In the genomic region with DNA sequence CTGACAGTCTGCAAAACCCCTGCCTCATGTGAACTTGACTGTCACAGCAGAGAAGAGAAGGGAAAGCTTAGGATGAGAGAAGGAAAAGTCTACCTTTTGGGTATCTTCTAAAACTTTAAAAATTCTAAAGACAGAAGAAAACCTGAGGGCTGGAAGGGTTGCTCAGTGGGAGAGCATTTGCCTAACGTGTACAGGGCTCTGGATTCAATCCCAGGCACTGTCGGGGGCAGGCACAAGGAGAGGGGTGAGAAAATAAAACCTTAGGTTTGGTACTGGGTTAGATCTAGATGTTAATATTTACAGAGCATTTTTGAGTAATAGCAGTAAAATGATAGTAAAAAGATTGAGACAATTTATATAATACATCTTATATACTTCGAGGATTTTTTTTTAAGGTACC, we compare ENCODE assay signal across 28 mouse cellular contexts.
DNase-seq lines count a peak whose midpoint lies in the region; ATAC-seq and TF ChIP-seq lines count a peak whose summit lies in the region.
"Had no signal": no experiment of that assay in that cellular context is flagged by ENCODE, and none has a peak within 500 bp of the region (broad histone marks: within the 10 kb centered on the region; RNA-seq: fewer than 3 reads in every experiment).

No protein-coding gene starts in this region.

- H3K9me3 ChIP-seq in stomach, embryonic 14.5 days (ENCODE audit: control insufficient read depth, low read depth, low read length) = no peaks in the 10 kb centered on the region
- no peaks in the 10 kb centered on the region for H3K9me3 ChIP-seq in stomach, postnatal 0 days (ENCODE audit: control insufficient read depth, low read length)
- no peaks in the 10 kb centered on the region for H3K9me3 ChIP-seq in limb, embryonic 12.5 days
- H3K9me3 ChIP-seq in liver, embryonic 12.5 days (replicated peaks) = no peaks in the 10 kb centered on the region
- H3K9me3 ChIP-seq: embryonic facial prominence, embryonic 15.5 days; forebrain, embryonic 13.5 days; heart, embryonic 10.5 days; heart, embryonic 15.5 days; kidney, embryonic 15.5 days had no signal

- no peak overlapping the region for H3K4me2 ChIP-seq in stomach, embryonic 14.5 days (replicated peaks; ENCODE audit: low read depth, low read length)
- no peak overlapping the region for H3K4me2 ChIP-seq in stomach, postnatal 0 days (replicated peaks; ENCODE audit: low read depth)
- H3K4me2 ChIP-seq in limb, embryonic 12.5 days = no peak overlapping the region
- H3K4me2 ChIP-seq in liver, embryonic 12.5 days = no peak overlapping the region
- H3K4me2 ChIP-seq: embryonic facial prominence, embryonic 15.5 days; forebrain, embryonic 13.5 days; heart, embryonic 15.5 days; kidney, embryonic 15.5 days had no signal

- H3K4me1 ChIP-seq in stomach, embryonic 14.5 days (ENCODE audit: control insufficient read depth, insufficient read depth, low read length) = 0 out of 2 replicates have a peak, but pooled peaks cover 3% of the 10 kb centered on the region
- H3K4me1 ChIP-seq in stomach, postnatal 0 days (replicated peaks; ENCODE audit: control insufficient read depth, insufficient read depth) = no peaks in the 10 kb centered on the region
- H3K4me1 ChIP-seq in limb, embryonic 12.5 days (replicated peaks) = peaks cover 54% of the 10 kb centered on the region
- H3K4me1 ChIP-seq in liver, embryonic 12.5 days = no peaks in the 10 kb centered on the region
- H3K4me1 ChIP-seq: forebrain, embryonic 13.5 days had no signal

- H3K27me3 ChIP-seq in stomach, embryonic 14.5 days (ENCODE audit: control insufficient read depth, insufficient read depth, low read length) = no peaks in the 10 kb centered on the region
- H3K27me3 ChIP-seq in stomach, postnatal 0 days (ENCODE audit: control insufficient read depth, insufficient read depth, low read length) = no peaks in the 10 kb centered on the region
- H3K27me3 ChIP-seq in limb, embryonic 12.5 days = no peaks in the 10 kb centered on the region
- no peaks in the 10 kb centered on the region for H3K27me3 ChIP-seq in liver, embryonic 12.5 days (replicated peaks)
- H3K27me3 ChIP-seq: CH12.LX; embryonic facial prominence, embryonic 15.5 days; forebrain, embryonic 13.5 days; heart, embryonic 15.5 days; kidney, embryonic 15.5 days had no signal

- H3K27ac ChIP-seq in stomach, embryonic 14.5 days (ENCODE audit: low read length) = peak overlapping the region; percentile 21; the same call in 1 of the 2 replicates
- H3K27ac ChIP-seq in stomach, postnatal 0 days (replicated peaks) = no peak overlapping the region
- H3K27ac ChIP-seq in limb, embryonic 12.5 days = peak overlapping the region; percentile 69
- no peak overlapping the region for H3K27ac ChIP-seq in liver, embryonic 12.5 days
- H3K27ac ChIP-seq: embryonic facial prominence, embryonic 15.5 days; forebrain, embryonic 13.5 days; heart, embryonic 10.5 days; heart, embryonic 15.5 days; kidney, embryonic 15.5 days; layer of hippocampus, adult 2 months; liver, embryonic 14.5 days had no signal

- no peak for ATAC-seq in stomach, embryonic 14.5 days (ENCODE audit: insufficient number of reproducible peaks, insufficient read depth, low FRiP score, low read depth)
- ATAC-seq in stomach, postnatal 0 days (ENCODE audit: low FRiP score, low TSS enrichment) = no peak
- ATAC-seq in limb, embryonic 12.5 days (ENCODE audit: insufficient number of reproducible peaks, insufficient read depth, low FRiP score, low TSS enrichment, low read depth) = no peak
- no peak for ATAC-seq in liver, embryonic 12.5 days
- ATAC-seq: forebrain, embryonic 13.5 days; hindbrain, embryonic 16.5 days had no signal

- DNase-seq in cerebellum, adult 11-12 months = peak; percentile 15
- DNase-seq in cerebellum, adult 11 months = no peak
- no peak for DNase-seq in stomach, postnatal 0 days (ENCODE audit: low spot score)
- no peak for DNase-seq in right cerebral cortex, postnatal 4 days
- DNase-seq in T-cell, adult 2 months (ENCODE audit: low spot score) = no peak
- DNase-seq: adrenal gland, adult 8-10 months; embryo, embryonic 11 days; gastrocnemius, postnatal 14 days; heart, adult 11 months; kidney, adult 18-20 months; kidney, postnatal 36 days; lung, adult 2 months; lung, postnatal 14 days; midbrain, embryonic 14.5 days; thymus, adult 2 months; thymus, postnatal 36 days had no signal

- H3K9ac ChIP-seq in stomach, embryonic 14.5 days (replicated peaks; ENCODE audit: low read depth, low read length) = no peak overlapping the region
- H3K9ac ChIP-seq in stomach, postnatal 0 days (ENCODE audit: low read length) = no peak overlapping the region
- no peak overlapping the region for H3K9ac ChIP-seq in limb, embryonic 12.5 days (replicated peaks)
- H3K9ac ChIP-seq in liver, embryonic 12.5 days = no peak overlapping the region
- H3K9ac ChIP-seq: embryonic facial prominence, embryonic 15.5 days; forebrain, embryonic 13.5 days; heart, embryonic 15.5 days; kidney, embryonic 15.5 days; liver, embryonic 14.5 days had no signal

- 44% methylated on average over 3 of the region's 3 CpGs for WGBS in stomach, embryonic 14.5 days
- 65% methylated on average over 3 of the region's 3 CpGs for WGBS in stomach, postnatal 0 days
- 56% methylated on average over 3 of the region's 3 CpGs for WGBS in limb, embryonic 12.5 days
- 63% methylated on average over 3 of the region's 3 CpGs for WGBS in liver, embryonic 12.5 days (ENCODE audit: insufficient replicate concordance)

- no peak for TF ChIP-seq EP300 in stomach, postnatal 0 days (optimal IDR thresholded peaks at IDR 0.05)

- H3K36me3 ChIP-seq in stomach, embryonic 14.5 days (ENCODE audit: control insufficient read depth, insufficient read depth, low read length) = no peaks in the 10 kb centered on the region
- H3K36me3 ChIP-seq in stomach, postnatal 0 days (ENCODE audit: control insufficient read depth, insufficient read depth, low read length) = no peaks in the 10 kb centered on the region
- H3K36me3 ChIP-seq in limb, embryonic 12.5 days = no peaks in the 10 kb centered on the region
- H3K36me3 ChIP-seq in liver, embryonic 12.5 days = no peaks in the 10 kb centered on the region
- H3K36me3 ChIP-seq: embryonic facial prominence, embryonic 15.5 days; heart, embryonic 10.5 days; heart, embryonic 15.5 days; kidney, embryonic 15.5 days had no signal

- no peak for TF ChIP-seq CTCF in stomach, postnatal 0 days (IDR thresholded peaks at IDR 0.05; ENCODE audit: low read depth)

- H3K4me3 ChIP-seq in stomach, embryonic 14.5 days (ENCODE audit: low read depth, low read length) = no peak overlapping the region
- H3K4me3 ChIP-seq in stomach, postnatal 0 days (ENCODE audit: low read depth, low read length) = no peak overlapping the region
- H3K4me3 ChIP-seq in limb, embryonic 12.5 days (replicated peaks) = no peak overlapping the region
- H3K4me3 ChIP-seq in liver, embryonic 12.5 days = no peak overlapping the region
- H3K4me3 ChIP-seq: embryonic facial prominence, embryonic 15.5 days; forebrain, embryonic 13.5 days; heart, embryonic 10.5 days; heart, embryonic 15.5 days; kidney, embryonic 15.5 days; layer of hippocampus, adult 2 months had no signal

Comparison
In these comparisons a context has a peak if more than half of its experiments do, and no peak if none do; other contexts are left out.
1. H3K27ac ChIP-seq: peak in stomach, embryonic 14.5 days (single experiment) and limb, embryonic 12.5 days (single experiment); none in stomach, postnatal 0 days (single experiment) and liver, embryonic 12.5 days (single experiment).